Mouse (Mus musculus): ENCODE results near the gene 0610040J01Rik.

Gene 0610040J01Rik

GRCm38 (mm10) chr5:63811819-63812508 is at the start of gene 0610040J01Rik:
Gene 0610040J01Rik, plus strand, starts transcription at chr5:63812363.
- DNase-seq (ENCODE audit: low spot score in 2 of 2) = peak in 1 of 2 experiments; percentile 55

- DNase-seq (ENCODE audit: low spot score in 2 of 2) = no peak
Measured at GRCm38 (mm10) chr5:63765886-63766285, 46.3 kb upstream of the 0610040J01Rik start.

- DNase-seq (ENCODE audit: low spot score in 2 of 2) = peak; percentile 17 to 37
Measured at GRCm38 (mm10) chr5:63766715-63767114, 45.4 kb upstream of the 0610040J01Rik start.

GRCm38 (mm10) chr5:63767464-63767863 is 44.7 kb upstream of the 0610040J01Rik start:
- no peak for DNase-seq (ENCODE audit: low spot score in 2 of 2)

- DNase-seq (ENCODE audit: low spot score in 2 of 2) = no peak
Measured at GRCm38 (mm10) chr5:63768220-63768619, 43.9 kb upstream of the 0610040J01Rik start.

GRCm38 (mm10) chr5:63772971-63773370 is 39.2 kb upstream of the 0610040J01Rik start:
- DNase-seq (ENCODE audit: low spot score in 2 of 2) = no peak

GRCm38 (mm10) chr5:63773603-63774002 is 38.6 kb upstream of the 0610040J01Rik start:
- DNase-seq (ENCODE audit: low spot score in 2 of 2) = no peak

- no peak for DNase-seq (ENCODE audit: low spot score in 2 of 2)
Measured at GRCm38 (mm10) chr5:63788156-63788826, 23.9 kb upstream of the 0610040J01Rik start.

- DNase-seq (ENCODE audit: low spot score in 2 of 2) = no peak
Measured at GRCm38 (mm10) chr5:63812509-63812865, 324 bp downstream of the 0610040J01Rik start.

- DNase-seq (ENCODE audit: low spot score in 2 of 2) = no peak
Measured at GRCm38 (mm10) chr5:63816643-63817042, 4.5 kb downstream of the 0610040J01Rik start.

- DNase-seq (ENCODE audit: low spot score in 2 of 2) = no peak
Measured at GRCm38 (mm10) chr5:63817270-63817669, 5.1 kb downstream of the 0610040J01Rik start.

GRCm38 (mm10) chr5:63818975-63819374 is 6.8 kb downstream of the 0610040J01Rik start:
- DNase-seq (ENCODE audit: low spot score in 2 of 2) = no peak

- DNase-seq (ENCODE audit: low spot score in 2 of 2) = no peak
Measured at GRCm38 (mm10) chr5:63819519-63819918, 7.4 kb downstream of the 0610040J01Rik start.

- no peak for DNase-seq (ENCODE audit: low spot score in 2 of 2)
Measured at GRCm38 (mm10) chr5:63821176-63821575, 9.0 kb downstream of the 0610040J01Rik start.

GRCm38 (mm10) chr5:63821860-63822259 is 9.7 kb downstream of the 0610040J01Rik start:
- DNase-seq (ENCODE audit: low spot score in 2 of 2) = no peak

GRCm38 (mm10) chr5:63823362-63824332 is 11.5 kb downstream of the 0610040J01Rik start:
- DNase-seq (ENCODE audit: low spot score in 2 of 2) = no peak

- no peak for DNase-seq (ENCODE audit: low spot score in 2 of 2)
Measured at GRCm38 (mm10) chr5:63824599-63825350, 12.6 kb downstream of the 0610040J01Rik start.

GRCm38 (mm10) chr5:63825881-63826280 is 13.7 kb downstream of the 0610040J01Rik start:
- DNase-seq (ENCODE audit: low spot score in 2 of 2) = no peak

- no peak for DNase-seq (ENCODE audit: low spot score in 2 of 2)
Measured at GRCm38 (mm10) chr5:63827006-63827405, 14.8 kb downstream of the 0610040J01Rik start.

- DNase-seq (ENCODE audit: low spot score in 2 of 2) = no peak
Measured at GRCm38 (mm10) chr5:63827415-63828053, 15.4 kb downstream of the 0610040J01Rik start.

All from natural killer cell, adult 2 months (primary cell).